Mouse (Mus musculus) CH12.LX (cell line): ENCODE measurements around the gene BC030867. TPM values are rescaled to one million over a fixed set of nuclear protein-coding genes. Genes with fewer than 3 reads are reported as not detected.

Experiments used
- DNase-seq: peaks from one replicate; pipeline ENCODE4 v3.0.0-alpha.2; 2013; ENCODE audit errors: extremely low read depth
- H3K27ac ChIP-seq: 2 replicates; pipeline ENCODE4 v1.5.1; 2012; ENCODE audit warnings: low read depth, mild to moderate bottlenecking, control low read depth, moderate library complexity; ENCODE audit not compliant: insufficient read depth
- H3K27me3 ChIP-seq: replicated peaks from 2 replicates; pipeline ENCODE3; 2012; ENCODE audit warnings: inconsistent platforms
- H3K36me3 ChIP-seq, 2 experiments: replicated peaks in 1 of 2; 2 replicates each; pipeline versions ENCODE3 to v1.6.1; 2012; ENCODE audit warnings: inconsistent platforms in 1 of 2, low read length in 1 of 2, mild to moderate bottlenecking in 1 of 2, mixed read lengths in 1 of 2, moderate library complexity in 1 of 2; ENCODE audit not compliant: control insufficient read depth in 1 of 2, insufficient read depth in 1 of 2
- H3K4me1 ChIP-seq, 2 experiments: 2 replicates each; pipeline ENCODE4 v1.6.1; 2012; ENCODE audit warnings: inconsistent platforms in 1 of 2, moderate library complexity in 1 of 2; ENCODE audit not compliant: insufficient read depth in 2 of 2, control insufficient read depth in 1 of 2
- H3K4me2 ChIP-seq: 2 replicates; pipeline ENCODE4 v1.6.1; 2012; ENCODE audit warnings: low read depth, mild to moderate bottlenecking, control low read depth; ENCODE audit not compliant: poor library complexity, insufficient read depth, severe bottlenecking
- H3K4me3 ChIP-seq, 3 experiments: fragments of 150-350 bp in 1 of 3; sonication (generic) in 1 of 3; replicated peaks in 1 of 3; 2 replicates each; pipeline versions ENCODE3 to v1.5.1; 2011 to 2012; ENCODE audit warnings: low read depth in 2 of 3, low read length in 2 of 3, mild to moderate bottlenecking in 2 of 3, moderate library complexity in 2 of 3, control low read depth in 1 of 3, improper control_type of control experiment in 1 of 3, inconsistent platforms in 1 of 3, mixed read lengths in 1 of 3; ENCODE audit not compliant: poor library complexity in 1 of 3
- H3K79me2 ChIP-seq: replicated peaks from 2 replicates; pipeline ENCODE4 v1.6.1; 2012; ENCODE audit warnings: mild to moderate bottlenecking, moderate library complexity; ENCODE audit not compliant: control insufficient read depth, poor library complexity, insufficient read depth, severe bottlenecking; ENCODE audit errors: extremely low read depth
- H3K9ac ChIP-seq: 2 replicates; pipeline ENCODE4 v1.6.1; 2012; ENCODE audit warnings: low read depth, mild to moderate bottlenecking, control low read depth, moderate library complexity; ENCODE audit not compliant: insufficient read depth
- H3K9me3 ChIP-seq: replicated peaks from 2 replicates; pipeline ENCODE3; 2012; ENCODE audit warnings: low read length, inconsistent platforms, mixed read lengths
- BHLHE40 ChIP-seq: IDR thresholded peaks from 2 replicates; pipeline ENCODE4 v1.6.1; 2011; ENCODE audit warnings: mild to moderate bottlenecking, low read depth, low read length, improper control_type of control experiment
- CTCF ChIP-seq, 2 experiments: IDR thresholded peaks in 1 of 2; conservative IDR thresholded peaks in 1 of 2; 2 replicates each; pipeline ENCODE4 v1.5.1; 2011 to 2012; ENCODE audit warnings: low read depth in 2 of 2, low read length in 2 of 2, improper control_type of control experiment in 1 of 2, inconsistent platforms in 1 of 2, mild to moderate bottlenecking in 1 of 2, moderate library complexity in 1 of 2
- ELF1 ChIP-seq: IDR thresholded peaks from 2 replicates; pipeline ENCODE4 v1.6.1; 2014; ENCODE audit warnings: low read depth, mild to moderate bottlenecking, inconsistent platforms, low read length, improper control_type of control experiment
- GABPA ChIP-seq: IDR thresholded peaks from 2 replicates; pipeline ENCODE4 v1.6.1; 2012; ENCODE audit warnings: low read depth, low read length, improper control_type of control experiment, inconsistent platforms; ENCODE audit not compliant: insufficient replicate concordance
- IRF4 ChIP-seq: IDR thresholded peaks from 2 replicates; pipeline ENCODE4 v1.6.1; 2014; ENCODE audit warnings: low read depth, mild to moderate bottlenecking, inconsistent platforms, low read length, improper control_type of control experiment
- JUN ChIP-seq: IDR thresholded peaks from 2 replicates; pipeline ENCODE4 v1.6.1; 2011; ENCODE audit warnings: low read depth, mild to moderate bottlenecking, low read length, improper control_type of control experiment, moderate library complexity; ENCODE audit not compliant: insufficient read depth
- JUND ChIP-seq: conservative IDR thresholded peaks from 2 replicates; pipeline ENCODE4 v1.6.1; 2011; ENCODE audit warnings: low read depth, low read length, improper control_type of control experiment
- KAT2A ChIP-seq: IDR thresholded peaks from 2 replicates; pipeline ENCODE4 v1.6.1; 2012; ENCODE audit warnings: low read length, improper control_type of control experiment, inconsistent platforms; ENCODE audit not compliant: insufficient replicate concordance
- MEF2A ChIP-seq: IDR thresholded peaks from 2 replicates; pipeline ENCODE4 v1.6.1; 2014; ENCODE audit warnings: low read depth, mild to moderate bottlenecking, inconsistent platforms, low read length, improper control_type of control experiment, borderline replicate concordance
- MXI1 ChIP-seq: IDR thresholded peaks from 2 replicates; pipeline ENCODE4 v1.6.1; 2011; ENCODE audit warnings: mild to moderate bottlenecking, low read depth, low read length, improper control_type of control experiment
- NELFE ChIP-seq: IDR thresholded peaks from 2 replicates; pipeline ENCODE4 v1.6.1; 2011; ENCODE audit warnings: low read depth, low read length, improper control_type of control experiment
- NRF1 ChIP-seq: IDR thresholded peaks from 2 replicates; pipeline ENCODE4 v1.6.1; 2014; ENCODE audit warnings: low read depth, mild to moderate bottlenecking, inconsistent platforms, low read length, improper control_type of control experiment, moderate library complexity
- PAX5 ChIP-seq: IDR thresholded peaks from 2 replicates; pipeline ENCODE4 v1.6.1; 2012; ENCODE audit warnings: low read length, inconsistent platforms, mixed read lengths
- RCOR1 ChIP-seq: conservative IDR thresholded peaks from 2 replicates; pipeline ENCODE4 v1.6.1; 2012; ENCODE audit warnings: low read depth, mild to moderate bottlenecking, inconsistent platforms, low read length, improper control_type of control experiment
- TBP ChIP-seq: conservative IDR thresholded peaks from 2 replicates; pipeline ENCODE4 v1.6.1; 2011; ENCODE audit warnings: low read depth, low read length, improper control_type of control experiment
- TCF12 ChIP-seq: IDR thresholded peaks from 2 replicates; pipeline ENCODE4 v1.6.1; 2014; ENCODE audit warnings: low read depth, mild to moderate bottlenecking, inconsistent platforms, low read length, improper control_type of control experiment
- UBTF ChIP-seq: IDR thresholded peaks from 2 replicates; pipeline ENCODE4 v1.6.1; 2012; ENCODE audit warnings: low read depth, mild to moderate bottlenecking, inconsistent platforms, low read length, improper control_type of control experiment, moderate library complexity
- ZC3H11A ChIP-seq: IDR thresholded peaks from 2 replicates; pipeline ENCODE4 v1.6.1; 2012; ENCODE audit warnings: low read depth, mild to moderate bottlenecking, inconsistent platforms, low read length, improper control_type of control experiment
- ZMIZ1 ChIP-seq: IDR thresholded peaks from 2 replicates; pipeline ENCODE4 v1.6.1; 2012; ENCODE audit warnings: low read depth, mild to moderate bottlenecking, inconsistent platforms, low read length, improper control_type of control experiment
- dilution Hi-C: fragments of 300-500 bp; cut with MboI; formaldehyde crosslinking; loops from 2 replicates; pipeline ENCODE4 v1.14.3; 2020; ENCODE audit warnings: low sequenced_read_pairs; ENCODE audit not compliant: extremely low pct_unique_long_range_greater_than_20kb, extremely low pct_ligation_motif_present
- in situ Hi-C: fragments of 300-500 bp; cut with MboI; formaldehyde crosslinking; loops from 3 replicates; pipeline ENCODE4 v1.14.3; 2019; ENCODE audit warnings: low sequenced_read_pairs, low pct_ligation_motif_present, low pct_unique_long_range_greater_than_20kb, mixed read lengths
- polyA plus RNA-seq: library from polyadenylated mRNA; unstranded; fragments of >175 nt; gene quantifications from 2 replicates; pipeline ENCODE4 v1.2.1, GENCODE M21; 2012; ENCODE audit warnings: low read depth; ENCODE audit not compliant: insufficient read length
- total RNA-seq, 2 experiments: library from RNA; depleted of rRNA; stranded (reverse); fragments of 300-350 nt in 1 of 2; fragments of >200 nt in 1 of 2; gene quantifications; 2 replicates each; pipeline ENCODE4 v1.2.3; 2012 to 2014

Gene BC030867
- total and polyA plus RNA-seq, 3 experiments: 11.4 to 34.0 (median 26.2) TPM

DNA sequence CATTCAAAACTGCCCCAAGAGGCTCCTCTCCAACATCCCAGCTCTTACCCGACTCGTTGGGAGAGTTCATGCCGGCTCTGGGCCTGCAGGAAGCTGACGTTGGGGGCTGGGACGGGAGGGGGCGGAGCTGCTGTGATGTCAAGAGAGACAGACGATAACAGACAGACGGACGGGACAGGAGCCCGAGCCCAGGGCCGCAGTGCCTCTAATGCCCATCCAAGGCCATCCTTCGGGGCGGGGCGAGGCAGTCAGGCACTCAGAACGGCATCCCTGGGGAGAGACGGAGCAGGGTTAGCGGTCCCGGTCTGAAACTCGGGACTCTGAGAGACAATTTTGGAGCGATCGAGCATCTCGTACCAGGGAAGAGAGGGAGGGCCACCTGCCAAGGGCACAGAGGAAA, 24.0 kb upstream of the BC030867 start:
- H3K79me2 ChIP-seq: no peaks in the 10 kb centered on the region
- in situ Hi-C loops (loop anchor here (5.0 kb wide), 3 partner anchors 32 to 67 kb away; partner anchors contain the start of gene Tmem101), dilution Hi-C loops (no loop called here)
- H3K27me3 ChIP-seq: peaks cover 24% of the 10 kb centered on the region
- TF ChIP-seq TBP (no peak), NRF1 (no peak), MXI1 (no peak), NELFE (no peak), UBTF (no peak), GABPA (no peak), IRF4 (no peak), JUND (no peak), ELF1 (no peak), RCOR1 (no peak)
- no peak overlapping the region for H3K4me2 ChIP-seq
- no peak overlapping the region for H3K4me3 ChIP-seq
- H3K9ac ChIP-seq: no peak overlapping the region
- no peak overlapping the region for H3K27ac ChIP-seq
- H3K9me3 ChIP-seq: no peaks in the 10 kb centered on the region
- H3K4me1 ChIP-seq: peaks cover 12 to 44% of the 10 kb centered on the region in 2 experiments
- no peak for DNase-seq
- peaks cover 0 to 8% of the 10 kb centered on the region in 2 experiments for H3K36me3 ChIP-seq

DNA sequence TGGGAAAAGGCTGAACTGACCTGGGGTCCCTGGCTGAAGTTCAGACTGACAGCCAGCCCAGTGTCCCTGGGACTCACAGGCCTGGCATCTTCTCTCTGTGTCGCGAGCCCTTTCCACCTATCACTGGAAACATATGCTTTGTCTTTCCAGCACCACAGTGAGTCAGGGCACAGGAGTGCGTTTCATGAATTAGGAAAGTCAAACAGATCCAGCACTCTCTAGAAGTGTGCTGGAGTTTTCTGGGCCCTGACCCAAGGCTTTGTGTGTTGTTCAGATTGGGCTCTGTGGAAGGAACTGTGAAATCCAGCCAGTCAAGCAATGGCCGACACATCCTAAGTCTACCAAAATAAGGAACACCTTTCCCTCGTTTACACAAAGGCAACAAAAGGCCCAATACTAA, 23.5 kb upstream of the BC030867 start:
- no peak for DNase-seq
- dilution Hi-C loops (no loop called here), in situ Hi-C loops (loop anchor here (5.0 kb wide), 2 partner anchors 33 to 52 kb away; no protein-coding TSS in a partner anchor)
- H3K9ac ChIP-seq: no peak overlapping the region
- no peak overlapping the region for H3K27ac ChIP-seq
- H3K79me2 ChIP-seq: no peaks in the 10 kb centered on the region
- peaks cover 7 to 39% of the 10 kb centered on the region in 2 experiments for H3K4me1 ChIP-seq
- H3K27me3 ChIP-seq: peaks cover 24% of the 10 kb centered on the region
- no peak overlapping the region for H3K4me3 ChIP-seq
- H3K9me3 ChIP-seq: no peaks in the 10 kb centered on the region
- no peak overlapping the region for H3K4me2 ChIP-seq
- H3K36me3 ChIP-seq: peaks cover 0 to 8% of the 10 kb centered on the region in 2 experiments
- TF ChIP-seq BHLHE40: no peak
- no peak for TF ChIP-seq MEF2A
- TF ChIP-seq TCF12: no peak
- TF ChIP-seq MXI1: no peak
- no peak for TF ChIP-seq PAX5
- no peak for TF ChIP-seq TBP
- TF ChIP-seq ZC3H11A: no peak
- no peak for TF ChIP-seq KAT2A
- TF ChIP-seq CTCF (conservative IDR thresholded peaks at IDR 0.05 in 1 of 2, IDR thresholded peaks at IDR 0.05 in 1 of 2; ENCODE audit: low read depth in 2 of 2, low read length in 2 of 2): no peak
- no peak for TF ChIP-seq ZMIZ1
- TF ChIP-seq JUND: no peak
- TF ChIP-seq NELFE: no peak
- TF ChIP-seq RCOR1: no peak
- no peak for TF ChIP-seq JUN
- TF ChIP-seq NRF1: no peak
- no peak for TF ChIP-seq IRF4
